Mouse (Mus musculus) MEL (cell line): ENCODE measurements around the gene Neu2.

Experiments
- ELF1 ChIP-seq: IDR thresholded peaks from 2 replicates; pipeline ENCODE4 v1.6.1; 2014; ENCODE audit warnings: low read depth, mild to moderate bottlenecking, inconsistent platforms, low read length, improper control_type of control experiment, moderate library complexity
- MAX ChIP-seq: IDR thresholded peaks from 2 replicates; pipeline ENCODE4 v1.6.1; 2011; ENCODE audit warnings: low read length, improper control_type of control experiment
- MAZ ChIP-seq: IDR thresholded peaks from 2 replicates; pipeline ENCODE4 v1.6.1; 2012; ENCODE audit warnings: low read depth, mild to moderate bottlenecking, inconsistent platforms, low read length, improper control_type of control experiment
- POLR2A ChIP-seq, 2 experiments: IDR thresholded peaks; 2 replicates each; pipeline ENCODE4 v1.6.1; 2011 to 2012; ENCODE audit warnings: low read length in 2 of 2, mild to moderate bottlenecking in 2 of 2, control low read depth in 1 of 2, improper control_type of control experiment in 1 of 2, low read depth in 1 of 2, moderate library complexity in 1 of 2; ENCODE audit not compliant: control insufficient read depth in 1 of 2, insufficient read depth in 1 of 2, poor library complexity in 1 of 2
- SIN3A ChIP-seq: IDR thresholded peaks from 2 replicates; pipeline ENCODE4 v1.6.1; 2012; ENCODE audit warnings: low read length, improper control_type of control experiment, inconsistent platforms
- ZMIZ1 ChIP-seq: IDR thresholded peaks from 2 replicates; pipeline ENCODE4 v1.6.1; 2012; ENCODE audit warnings: low read depth, mild to moderate bottlenecking, inconsistent platforms, low read length, improper control_type of control experiment, moderate library complexity

DNA sequence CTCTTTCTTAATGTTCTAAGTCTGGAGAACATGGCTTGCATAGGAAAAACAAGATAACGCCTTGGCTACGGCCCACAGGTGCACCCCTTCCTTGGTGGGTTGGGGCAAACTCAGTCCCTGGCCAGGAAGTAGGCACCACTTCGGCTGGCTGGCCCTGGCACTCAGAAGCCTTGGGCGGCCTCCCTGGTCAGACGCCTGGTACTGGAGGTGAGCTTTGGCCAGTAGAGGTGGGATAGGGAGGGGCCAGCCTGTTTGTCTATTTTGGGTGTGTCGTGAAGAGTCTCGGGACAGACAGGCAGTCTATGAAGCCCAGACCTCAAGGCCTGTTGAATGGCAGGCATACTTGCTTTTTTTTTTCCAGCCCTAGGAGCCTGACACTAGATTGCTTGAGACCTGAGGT, 37.1 kb upstream of the Neu2 start:
- TF ChIP-seq ZMIZ1 = no peak
- no peak for TF ChIP-seq MAZ
- TF ChIP-seq SIN3A = no peak
- TF ChIP-seq POLR2A (IDR thresholded peaks at IDR 0.05; ENCODE audit: control insufficient read depth in 1 of 2, insufficient read depth in 1 of 2, low read depth in 1 of 2, low read length in 2 of 2, poor library complexity in 1 of 2) = no peak
- TF ChIP-seq MAX = no peak
- TF ChIP-seq ELF1 = no peak
